Mouse (Mus musculus) megakaryocyte, embryonic 14.5 days (primary cell): ENCODE results near the gene Metap1.

Experiments
- FLI1 ChIP-seq: IDR thresholded peaks from 2 replicates; pipeline ENCODE4 v1.6.1; 2012; ENCODE audit warnings: low read length, inconsistent platforms, mixed read lengths
- GATA1 ChIP-seq: IDR thresholded peaks from 3 replicates; pipeline ENCODE4 v1.6.1; 2012; ENCODE audit warnings: mixed read lengths, low read length, inconsistent platforms, borderline replicate concordance

DNA sequence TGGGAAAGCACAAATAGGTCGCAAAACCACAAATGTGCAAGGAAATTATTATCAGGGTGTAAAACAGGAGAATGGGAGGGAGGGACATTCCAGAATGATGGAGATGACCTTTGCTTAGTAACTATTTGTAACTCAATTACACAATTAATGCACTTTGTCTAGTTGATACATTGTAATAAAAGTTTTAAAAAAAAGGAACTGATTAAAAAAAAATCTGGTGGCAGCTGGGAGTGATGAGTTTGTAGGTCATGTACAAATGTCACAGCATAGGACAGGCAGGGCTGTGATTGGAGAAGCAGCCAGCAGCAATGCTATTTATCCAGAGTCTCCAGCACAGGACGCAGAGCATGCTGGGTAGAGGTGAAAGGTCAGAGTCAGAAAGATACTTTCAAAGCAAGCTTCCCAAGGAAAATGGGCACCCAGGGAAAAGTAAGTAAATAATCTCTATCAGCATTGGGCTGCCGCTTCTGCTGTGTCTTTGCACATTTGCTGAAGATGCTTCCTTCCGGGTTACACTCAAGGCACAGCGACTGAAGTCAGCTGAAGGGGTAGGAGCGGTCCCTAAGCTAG lies 74.1 kb downstream of the Metap1 start, which contains the start of gene Adh4:
- TF ChIP-seq GATA1 (no peak), FLI1 (no peak)
